Mouse (Mus musculus) megakaryocyte, embryonic 14.5 days (primary cell): Measurements from ENCODE around the gene Fam174b.

Experiments used
- FLI1 ChIP-seq: IDR thresholded peaks from 2 replicates; pipeline ENCODE4 v1.6.1; 2012; ENCODE audit warnings: low read length, inconsistent platforms, mixed read lengths
- GATA1 ChIP-seq: IDR thresholded peaks from 3 replicates; pipeline ENCODE4 v1.6.1; 2012; ENCODE audit warnings: mixed read lengths, low read length, inconsistent platforms, borderline replicate concordance

- TF ChIP-seq FLI1 (no peak), GATA1 (no peak)
Measured at GRCm38 (mm10) chr7:73785815-73786214, 45.7 kb downstream of the Fam174b start.
